In the genomic region with DNA sequence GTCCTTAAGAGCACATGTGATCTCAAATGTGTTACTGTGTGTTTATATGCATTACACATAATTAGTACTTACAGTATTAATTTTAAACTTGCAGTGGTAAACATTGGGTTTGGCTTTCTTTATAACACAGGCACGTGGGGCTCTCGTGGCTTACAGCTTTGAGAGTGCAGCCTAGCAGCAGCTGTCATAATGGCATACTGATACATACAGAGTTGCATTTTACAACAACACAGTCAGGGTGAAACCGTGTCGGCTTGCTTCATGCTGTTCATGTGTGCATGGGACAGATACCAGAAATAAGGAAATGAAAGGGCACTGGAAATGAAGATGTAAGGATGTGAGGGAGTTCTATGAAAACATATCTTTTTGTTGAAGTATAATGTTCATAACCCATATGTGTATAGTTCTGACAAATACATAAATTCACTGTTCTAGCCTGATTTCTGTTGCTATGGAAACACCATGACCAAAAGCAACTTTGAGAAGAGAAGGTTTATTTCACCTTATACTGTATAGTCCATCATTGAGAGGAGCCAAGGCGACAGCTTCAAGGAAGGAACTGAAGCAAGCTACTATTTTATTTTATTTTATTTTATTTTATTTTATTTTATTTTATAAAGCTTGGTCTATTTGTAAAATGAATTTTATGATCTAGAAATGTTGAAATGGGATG, we compare ENCODE assay signal across 24 mouse cellular contexts. TPM values are rescaled to one million over a fixed set of nuclear protein-coding genes. Genes with fewer than 3 reads are reported as not detected.
"Had no signal": no experiment of that assay in that cellular context is flagged by ENCODE, and none has a peak within 500 bp of the region (broad histone marks: within the 10 kb centered on the region; RNA-seq: fewer than 3 reads in every experiment).

No protein-coding gene starts in this region.

- ATAC-seq: liver, postnatal 0 days; lung, postnatal 0 days had no signal

- H3K27ac ChIP-seq: limb, embryonic 12.5 days; limb, embryonic 15.5 days; liver, embryonic 14.5 days; macrophage; neural tube, embryonic 12.5 days; neural tube, embryonic 15.5 days; stomach, postnatal 0 days had no signal

- H3K4me1 ChIP-seq: limb, embryonic 12.5 days; limb, embryonic 15.5 days; neural tube, embryonic 12.5 days; neural tube, embryonic 15.5 days had no signal

- H3K9me3 ChIP-seq: limb, embryonic 12.5 days; limb, embryonic 15.5 days; neural tube, embryonic 12.5 days; neural tube, embryonic 15.5 days had no signal

- H3K4me2 ChIP-seq: limb, embryonic 12.5 days; limb, embryonic 15.5 days; liver, embryonic 11.5 days; lung, embryonic 14.5 days; neural tube, embryonic 12.5 days; neural tube, embryonic 15.5 days had no signal

- H3K36me3 ChIP-seq: limb, embryonic 12.5 days; limb, embryonic 15.5 days; neural tube, embryonic 12.5 days; neural tube, embryonic 15.5 days had no signal

- DNase-seq: kidney, adult 9 months; kidney, postnatal 14 days; kidney, postnatal 4 days; left cerebral cortex, postnatal 4 days; liver, postnatal 0 days; lung, embryonic 14.5 days; right cerebral cortex, adult 18-20 months; right cerebral cortex, postnatal 14 days; right cerebral cortex, postnatal 4 days; thymus, adult 2 months; thymus, postnatal 14 days; thymus, postnatal 4 days had no signal

- H3K9ac ChIP-seq: limb, embryonic 12.5 days; limb, embryonic 15.5 days; liver, embryonic 14.5 days; liver, postnatal 0 days; lung, embryonic 14.5 days; neural tube, embryonic 12.5 days; neural tube, embryonic 15.5 days had no signal

- H3K27me3 ChIP-seq: limb, embryonic 12.5 days; limb, embryonic 15.5 days; neural tube, embryonic 12.5 days; neural tube, embryonic 15.5 days had no signal

- H3K4me3 ChIP-seq: limb, embryonic 12.5 days; limb, embryonic 15.5 days; neural tube, embryonic 12.5 days; neural tube, embryonic 15.5 days had no signal

RNA-seq across cellular contexts. Expression of gene Ckmt2, which starts 8.2 kb away (rescaled TPM):
- total RNA-seq: left cerebral cortex, postnatal 14 days; left cerebral cortex, postnatal 4 days; megakaryocyte, adult 5-6 weeks had no signal
- polyA plus RNA-seq: limb, embryonic 12.5 days; liver, embryonic 11.5 days; liver, embryonic 14.5 days; lung, embryonic 14.5 days; macrophage; neural tube, embryonic 12.5 days; stomach, embryonic 14.5 days had no signal
